Mouse (Mus musculus) liver, embryonic 14.5 days (tissue): Measurements from ENCODE around the gene Nceh1. TPM values are rescaled to one million over a fixed set of nuclear protein-coding genes. Genes with fewer than 3 reads are reported as not detected.

Source experiments
- ATAC-seq: fragments of 200-750 bp; cut with Nextera tagmentation; 2 replicates; pipeline ENCODE4 v1.8.0; 2017; ENCODE audit warnings: moderate number of reproducible peaks, mild to moderate bottlenecking, moderate library complexity; ENCODE audit not compliant: insufficient read depth
- DNase-seq, 3 experiments: peaks; one replicate each; pipeline ENCODE4 v3.0.0-alpha.2; 2012 to 2013; ENCODE audit warnings: low read depth in 3 of 3, low spot score in 3 of 3
- H3K27ac ChIP-seq: fragments of 300-500 bp; sonication (generic); 2 replicates; pipeline ENCODE4 v1.5.1; 2014; ENCODE audit warnings: moderate library complexity, mild to moderate bottlenecking, control low read depth, inconsistent platforms
- H3K27me3 ChIP-seq: fragments of 300-500 bp; sonication (generic); 2 replicates; pipeline ENCODE4 v1.6.1; 2014; ENCODE audit warnings: mild to moderate bottlenecking, low read length, moderate library complexity; ENCODE audit not compliant: control insufficient read depth, insufficient read depth
- H3K36me3 ChIP-seq: fragments of 300-500 bp; sonication (generic); replicated peaks from 2 replicates; pipeline ENCODE4 v1.6.1; 2014; ENCODE audit warnings: low read depth; ENCODE audit not compliant: control insufficient read depth, insufficient read depth
- H3K4me1 ChIP-seq, 2 experiments: fragments of 200-500 bp in 1 of 2; fragments of 300-500 bp in 1 of 2; sonication (generic) in 1 of 2; replicated peaks; 2 replicates each; pipeline ENCODE4 v1.6.1; 2012 to 2014; ENCODE audit warnings: antibody characterized with exemption in 1 of 2, inconsistent platforms in 1 of 2, low read length in 1 of 2; ENCODE audit not compliant: control insufficient read depth in 2 of 2, insufficient read depth in 2 of 2
- H3K4me2 ChIP-seq: fragments of 300-500 bp; sonication (generic); 2 replicates; pipeline ENCODE4 v1.6.1; 2014; ENCODE audit warnings: low read depth, mild to moderate bottlenecking, control low read depth, moderate library complexity
- H3K4me3 ChIP-seq, 2 experiments: fragments of 200-500 bp in 1 of 2; fragments of 300-500 bp in 1 of 2; sonication (generic) in 1 of 2; 2 replicates each; pipeline ENCODE4 v1.5.1; 2012 to 2014; ENCODE audit warnings: low read depth in 2 of 2, low read length in 2 of 2, mild to moderate bottlenecking in 2 of 2, control low read depth in 1 of 2, inconsistent platforms in 1 of 2, moderate library complexity in 1 of 2; ENCODE audit not compliant: insufficient read depth in 1 of 2
- H3K9ac ChIP-seq: fragments of 300-500 bp; sonication (generic); replicated peaks from 2 replicates; pipeline ENCODE4 v1.6.1; 2014; ENCODE audit warnings: mild to moderate bottlenecking, control low read depth, moderate library complexity
- H3K9me3 ChIP-seq: fragments of 300-500 bp; sonication (generic); 2 replicates; pipeline ENCODE4 v1.6.1; 2016; ENCODE audit warnings: low read length, mixed read lengths; ENCODE audit not compliant: control insufficient read depth
- CTCF ChIP-seq: IDR thresholded peaks from 2 replicates; pipeline ENCODE4 v1.5.1; 2016; ENCODE audit warnings: antibody characterized with exemption, low read depth, control low read depth
- EP300 ChIP-seq: IDR thresholded peaks from 2 replicates; pipeline ENCODE4 v1.6.1; 2016; ENCODE audit warnings: antibody characterized with exemption, low read depth
- whole genome bisulfite sequencing: fragments of 180-500 bp; shearing (Covaris S2); extraction: QIAGEN DNeasy Blood & Tissue Kit; methylation state at CpG from one replicate; pipeline ENCODE4 v1.1.7; 2014; ENCODE audit not compliant: insufficient replicate concordance; 5-methylcytosine and 5-hydroxymethylcytosine counted together
- polyA plus RNA-seq, 2 experiments: library from polyadenylated mRNA; depleted of rRNA in 1 of 2; stranded (reverse) in 1 of 2; unstranded in 1 of 2; fragments of >200 nt; fragmentation: Nextera tagmentation in 1 of 2; extraction: Ambion mirVana in 1 of 2; gene quantifications; 2 replicates each; pipeline versions ENCODE4 v1.2.1 to v1.2.3; 2012 to 2014

Gene Nceh1
- polyA plus RNA-seq, 2 experiments: 1.2 to 3.2 TPM

- Histone ChIP-seq H3K4me1 (peaks cover 13 to 24% of the 10 kb centered on the region in 2 experiments), H3K9ac (peak within 1 kb of the TSS; percentile 95), H3K27me3 (no peaks in the 10 kb centered on the region), H3K4me2 (peak within 1 kb of the TSS; percentile 95), H3K36me3 (peaks cover 24% of the 10 kb centered on the region), H3K27ac (peak within 1 kb of the TSS; percentile 71), H3K4me3 (peak within 1 kb of the TSS; percentile 74 to 76), H3K9me3 (no peaks in the 10 kb centered on the region)
- TF ChIP-seq EP300 (peak; percentile 58), CTCF (no peak)
- WGBS: under 1% methylated on average over 34 of the region's 37 CpGs
- peak; percentile 95 for ATAC-seq
- DNase-seq: peak; percentile 99
Observed at GRCm38 (mm10) chr3:27153701-27154209, 29.0 kb upstream of the Nceh1 start, which contains the start of gene Ect2. Gene Ect2 (minus strand): TSS chr3:27153878.

- Histone ChIP-seq H3K4me1 (peaks cover 13 to 24% of the 10 kb centered on the region in 2 experiments), H3K9ac (peak overlapping the region; percentile 69), H3K4me2 (peak overlapping the region; percentile 65), H3K27me3 (no peaks in the 10 kb centered on the region), H3K36me3 (peaks cover 21% of the 10 kb centered on the region), H3K27ac (peak overlapping the region; percentile 71), H3K9me3 (no peaks in the 10 kb centered on the region), H3K4me3 (peak overlapping the region; percentile 57 to 74; a peak in 3 of 4 replicates)
- ATAC-seq: peak; percentile 57
- TF ChIP-seq CTCF (no peak), EP300 (no peak)
- WGBS: 53% methylated on average over 2 of the region's 2 CpGs
- no peak for DNase-seq
Observed at GRCm38 (mm10) chr3:27154280-27154679, 28.5 kb upstream of the Nceh1 start.

- Histone ChIP-seq H3K4me3 (no peak overlapping the region), H3K36me3 (peaks cover 12% of the 10 kb centered on the region), H3K27me3 (no peaks in the 10 kb centered on the region), H3K4me1 (peaks cover 13 to 24% of the 10 kb centered on the region in 2 experiments), H3K9me3 (no peaks in the 10 kb centered on the region), H3K4me2 (no peak overlapping the region), H3K9ac (no peak overlapping the region), H3K27ac (peak overlapping the region; percentile 45)
- no peak for DNase-seq
- 49% methylated on average over 6 of the region's 6 CpGs for WGBS
- TF ChIP-seq EP300 (no peak), CTCF (no peak)
- no peak for ATAC-seq
Observed at GRCm38 (mm10) chr3:27155051-27155855, 27.5 kb upstream of the Nceh1 start.

- H3K27me3 ChIP-seq: no peaks in the 10 kb centered on the region
- 52% methylated on average over 9 of the region's 9 CpGs for WGBS
- H3K9ac ChIP-seq: no peak overlapping the region
- TF ChIP-seq EP300: no peak
- no peak for TF ChIP-seq CTCF
- no peak for ATAC-seq
- H3K4me3 ChIP-seq: no peak overlapping the region
- H3K36me3 ChIP-seq: peaks cover 4% of the 10 kb centered on the region; the same call in 1 of the 2 replicates
- no peak overlapping the region for H3K27ac ChIP-seq
- H3K4me2 ChIP-seq: no peak overlapping the region
- DNase-seq: no peak
- H3K4me1 ChIP-seq: peaks cover 13 to 24% of the 10 kb centered on the region in 2 experiments
- no peaks in the 10 kb centered on the region for H3K9me3 ChIP-seq
Observed at GRCm38 (mm10) chr3:27155856-27156593, 26.7 kb upstream of the Nceh1 start.

- H3K27me3 ChIP-seq: no peaks in the 10 kb centered on the region
- peaks cover 13 to 24% of the 10 kb centered on the region in 2 experiments for H3K4me1 ChIP-seq
- H3K36me3 ChIP-seq: no peaks in the 10 kb centered on the region
- no peak for DNase-seq
- no peak overlapping the region for H3K4me3 ChIP-seq
- no peak overlapping the region for H3K9ac ChIP-seq
- no peaks in the 10 kb centered on the region for H3K9me3 ChIP-seq
- no peak overlapping the region for H3K4me2 ChIP-seq
- no peak for TF ChIP-seq EP300
- TF ChIP-seq CTCF: no peak
- 60% methylated on average over 3 of the region's 3 CpGs for WGBS
- no peak overlapping the region for H3K27ac ChIP-seq
- ATAC-seq: no peak
Observed at GRCm38 (mm10) chr3:27156594-27156949, 26.2 kb upstream of the Nceh1 start.
